Mouse (Mus musculus): ENCODE measurements around the gene Tmem108.

- TF ChIP-seq CTCF (IDR thresholded peaks at IDR 0.05; ENCODE audit: low read depth, low read length), result no peak
- no peak for TF ChIP-seq POLR2A (IDR thresholded peaks at IDR 0.05; ENCODE audit: borderline replicate concordance, low read depth, low read length)
Measured at GRCm38 (mm10) chr9:103761151-103761571, 476 bp downstream of the Tmem108 start.

Measured in bone marrow macrophage, adult 2 months (primary cell).